Mouse (Mus musculus) bone marrow macrophage, adult 2 months (primary cell): ENCODE measurements around the gene Tmem176a.

Experiments used
- CTCF ChIP-seq: IDR thresholded peaks from 2 replicates; pipeline ENCODE4 v1.5.1; 2012; ENCODE audit warnings: low read depth, mild to moderate bottlenecking, low read length, moderate library complexity
- POLR2A ChIP-seq: IDR thresholded peaks from 2 replicates; pipeline ENCODE4 v1.6.1; 2012; ENCODE audit warnings: mild to moderate bottlenecking, low read depth, low read length, borderline replicate concordance

DNA sequence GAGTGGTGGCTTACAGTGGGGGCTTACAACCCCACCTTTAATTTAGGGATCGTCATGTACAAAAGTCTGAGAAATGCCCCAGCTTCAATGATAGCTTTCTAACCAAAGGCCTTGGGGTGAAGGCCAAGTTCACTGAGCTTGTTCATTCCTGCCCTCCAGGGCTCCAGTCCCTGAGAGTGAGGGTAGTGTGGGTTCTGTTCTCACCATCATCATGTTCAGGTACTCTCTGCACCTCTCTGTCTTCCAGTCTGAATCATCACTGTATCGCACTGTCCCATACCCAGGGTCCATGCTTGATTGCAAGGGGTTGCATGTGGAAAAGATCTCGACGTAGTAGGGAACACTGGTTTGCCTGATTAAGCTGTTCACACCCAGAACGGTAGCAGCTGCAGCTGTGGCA, 5.5 kb upstream of the Tmem176a start:
- TF ChIP-seq CTCF: no peak
- TF ChIP-seq POLR2A: no peak
